Mouse (Mus musculus): ENCODE measurements around the gene Ubl4a.
A peak's percentile ranks its signal among the peaks of the same experiment; 100 is the strongest.
"Not testable (repeated sequence)": the region's sequence is repeated elsewhere in the genome, so short reads cannot be mapped to it uniquely, and the experiment has no call there.

Gene Ubl4a

GRCm38 (mm10) chrX:74372888-74373549 lies at the start of gene Ubl4a, which contains the start of gene Slc10a3:
Gene Ubl4a (minus strand): TSS chrX:74373218.
Gene Slc10a3 (minus strand): TSS chrX:74373349.
- peak; percentile 95 for DNase-seq (ENCODE audit: low read depth, low spot score)
- no peaks in the 10 kb centered on the region for H3K36me3 ChIP-seq (ENCODE audit: control insufficient read depth, insufficient read depth, low read length, poor library complexity, severe bottlenecking)
- no peaks in the 10 kb centered on the region for H3K27me3 ChIP-seq (ENCODE audit: control insufficient read depth, insufficient read depth, low read length, poor library complexity, severe bottlenecking)

- Histone ChIP-seq H3K36me3 (ENCODE audit: control insufficient read depth, insufficient read depth, low read length, poor library complexity, severe bottlenecking) (no peaks in the 10 kb centered on the region), H3K27me3 (ENCODE audit: control insufficient read depth, insufficient read depth, low read length, poor library complexity, severe bottlenecking) (no peaks in the 10 kb centered on the region)
- DNase-seq (ENCODE audit: low read depth, low spot score), result peak; percentile 86
Observed at GRCm38 (mm10) chrX:74413377-74413776, 40.4 kb upstream of the Ubl4a start.

- H3K27me3 ChIP-seq (ENCODE audit: control insufficient read depth, insufficient read depth, low read length, poor library complexity, severe bottlenecking), result no peaks in the 10 kb centered on the region
- DNase-seq (ENCODE audit: low read depth, low spot score), result no peak
Observed at GRCm38 (mm10) chrX:74408340-74408739, 35.3 kb upstream of the Ubl4a start.

GRCm38 (mm10) chrX:74400136-74400535 lies 27.1 kb upstream of the Ubl4a start:
- Histone ChIP-seq H3K36me3 (ENCODE audit: control insufficient read depth, insufficient read depth, low read length, poor library complexity, severe bottlenecking) (no peaks in the 10 kb centered on the region), H3K27me3 (ENCODE audit: control insufficient read depth, insufficient read depth, low read length, poor library complexity, severe bottlenecking) (no peaks in the 10 kb centered on the region)
- no peak for DNase-seq (ENCODE audit: low read depth, low spot score)

More at GRCm38 (mm10) chrX:74408340-74408739, 35.3 kb upstream of the Ubl4a start:
- H3K36me3 ChIP-seq (ENCODE audit: control insufficient read depth, insufficient read depth, low read length, poor library complexity, severe bottlenecking), result no peaks in the 10 kb centered on the region

GRCm38 (mm10) chrX:74392535-74393443 lies 19.8 kb upstream of the Ubl4a start, which contains the start of the genes Fam3a and Ikbkg:
Gene Fam3a (minus strand): TSS chrX:74393272.
Gene Ikbkg (plus strand): TSS chrX:74393290.
- peak; percentile 94 for DNase-seq (ENCODE audit: low read depth, low spot score)
- Histone ChIP-seq H3K36me3 (ENCODE audit: control insufficient read depth, insufficient read depth, low read length, poor library complexity, severe bottlenecking) (no peaks in the 10 kb centered on the region), H3K27me3 (ENCODE audit: control insufficient read depth, insufficient read depth, low read length, poor library complexity, severe bottlenecking) (no peaks in the 10 kb centered on the region)

GRCm38 (mm10) chrX:74388153-74388552 lies 15.1 kb upstream of the Ubl4a start:
- peaks cover 3% of the 10 kb centered on the region; the same call in 1 of the 2 replicates for H3K36me3 ChIP-seq (ENCODE audit: control insufficient read depth, insufficient read depth, low read length, poor library complexity, severe bottlenecking)
- DNase-seq (ENCODE audit: low read depth, low spot score), result no peak
- no peaks in the 10 kb centered on the region for H3K27me3 ChIP-seq (ENCODE audit: control insufficient read depth, insufficient read depth, low read length, poor library complexity, severe bottlenecking)

GRCm38 (mm10) chrX:74384451-74384850 lies 11.4 kb upstream of the Ubl4a start:
- H3K36me3 ChIP-seq (ENCODE audit: control insufficient read depth, insufficient read depth, low read length, poor library complexity, severe bottlenecking), result peaks cover 3% of the 10 kb centered on the region; the same call in 1 of the 2 replicates
- no peak for DNase-seq (ENCODE audit: low read depth, low spot score)
- no peaks in the 10 kb centered on the region for H3K27me3 ChIP-seq (ENCODE audit: control insufficient read depth, insufficient read depth, low read length, poor library complexity, severe bottlenecking)

GRCm38 (mm10) chrX:74368209-74368909 lies 4.7 kb downstream of the Ubl4a start:
- no peaks in the 10 kb centered on the region for H3K27me3 ChIP-seq (ENCODE audit: control insufficient read depth, insufficient read depth, low read length, poor library complexity, severe bottlenecking)

GRCm38 (mm10) chrX:74367512-74367911 lies 5.5 kb downstream of the Ubl4a start:
- no peaks in the 10 kb centered on the region for H3K36me3 ChIP-seq (ENCODE audit: control insufficient read depth, insufficient read depth, low read length, poor library complexity, severe bottlenecking)
- DNase-seq (ENCODE audit: low read depth, low spot score), result no peak
- no peaks in the 10 kb centered on the region for H3K27me3 ChIP-seq (ENCODE audit: control insufficient read depth, insufficient read depth, low read length, poor library complexity, severe bottlenecking)

More at GRCm38 (mm10) chrX:74368209-74368909, 4.7 kb downstream of the Ubl4a start:
- no peaks in the 10 kb centered on the region for H3K36me3 ChIP-seq (ENCODE audit: control insufficient read depth, insufficient read depth, low read length, poor library complexity, severe bottlenecking)
- DNase-seq (ENCODE audit: low read depth, low spot score), result peak; percentile 66

- no peak for DNase-seq (ENCODE audit: low read depth, low spot score)
- H3K27me3 ChIP-seq (ENCODE audit: control insufficient read depth, insufficient read depth, low read length, poor library complexity, severe bottlenecking), result no peaks in the 10 kb centered on the region
Observed at GRCm38 (mm10) chrX:74359171-74359570, 13.8 kb downstream of the Ubl4a start.

GRCm38 (mm10) chrX:74357069-74357468 lies 15.9 kb downstream of the Ubl4a start:
- H3K27me3 ChIP-seq (ENCODE audit: control insufficient read depth, insufficient read depth, low read length, poor library complexity, severe bottlenecking); DNase-seq (ENCODE audit: low read depth, low spot score); H3K36me3 ChIP-seq (ENCODE audit: control insufficient read depth, insufficient read depth, low read length, poor library complexity, severe bottlenecking): not testable (repeated sequence)

More at GRCm38 (mm10) chrX:74359171-74359570, 13.8 kb downstream of the Ubl4a start:
- no peaks in the 10 kb centered on the region for H3K36me3 ChIP-seq (ENCODE audit: control insufficient read depth, insufficient read depth, low read length, poor library complexity, severe bottlenecking)

GRCm38 (mm10) chrX:74353467-74353770 lies 19.6 kb downstream of the Ubl4a start, which contains the start of gene Lage3:
Gene Lage3 (minus strand): TSS chrX:74353618.
- H3K27me3 ChIP-seq (ENCODE audit: control insufficient read depth, insufficient read depth, low read length, poor library complexity, severe bottlenecking), result no peaks in the 10 kb centered on the region
- DNase-seq (ENCODE audit: low read depth, low spot score), result peak; percentile 87
- H3K36me3 ChIP-seq (ENCODE audit: control insufficient read depth, insufficient read depth, low read length, poor library complexity, severe bottlenecking), result no peaks in the 10 kb centered on the region

GRCm38 (mm10) chrX:74352645-74353466 lies 20.2 kb downstream of the Ubl4a start:
- no peaks in the 10 kb centered on the region for H3K27me3 ChIP-seq (ENCODE audit: control insufficient read depth, insufficient read depth, low read length, poor library complexity, severe bottlenecking)
- H3K36me3 ChIP-seq (ENCODE audit: control insufficient read depth, insufficient read depth, low read length, poor library complexity, severe bottlenecking), result no peaks in the 10 kb centered on the region
- DNase-seq (ENCODE audit: low read depth, low spot score), result no peak

All from splenic B cell, adult 2 months (primary cell).